Mouse (Mus musculus) C2C12 (cell line): ENCODE measurements at regions not wholly inside any gene's neighbourhood (a gene's known extent, or its start where the extent isn't known, plus 50 kb on each side); places are given as distances from the start of the nearest gene placed in this dataset.

Source experiments
- H3K27me3 ChIP-seq: one replicate; pipeline ENCODE4 v1.6.1; 2011; ENCODE audit not compliant: control insufficient read depth, insufficient read depth, insufficient read length
- H3K36me3 ChIP-seq: one replicate; pipeline ENCODE4 v1.6.1; 2011; ENCODE audit not compliant: control insufficient read depth, insufficient read depth
- H3K4me3 ChIP-seq: one replicate; pipeline ENCODE4 v1.5.1; 2011; ENCODE audit warnings: mild to moderate bottlenecking, control low read depth; ENCODE audit not compliant: poor library complexity, insufficient read depth, severe bottlenecking
- H3K79me2 ChIP-seq: one replicate; pipeline ENCODE4 v1.6.1; 2011; ENCODE audit not compliant: control insufficient read depth, insufficient read depth
- H3K79me3 ChIP-seq: one replicate; pipeline ENCODE4 v1.6.1; 2011; ENCODE audit warnings: low read depth, control low read depth
- H3ac ChIP-seq: one replicate; pipeline ENCODE3; 2011; ENCODE audit warnings: low read depth; ENCODE audit not compliant: control insufficient read depth, insufficient read length
- CEBPB ChIP-seq: IDR thresholded peaks from one replicate; pipeline ENCODE4 v1.6.1; 2011; ENCODE audit warnings: low read depth, mild to moderate bottlenecking, control low read depth, moderate library complexity
- CTCF ChIP-seq: IDR thresholded peaks from one replicate; pipeline ENCODE4 v1.5.1; 2011; ENCODE audit not compliant: control insufficient read depth, insufficient read depth, insufficient read length
- FOSL1 ChIP-seq: IDR thresholded peaks from one replicate; pipeline ENCODE4 v1.8.0; 2011; ENCODE audit warnings: mild to moderate bottlenecking, low read length; ENCODE audit not compliant: poor library complexity, insufficient read depth, severe bottlenecking
- MAX ChIP-seq: IDR thresholded peaks from one replicate; pipeline ENCODE4 v1.6.1; 2011; ENCODE audit warnings: mild to moderate bottlenecking, control low read depth
- MYOD1 ChIP-seq: IDR thresholded peaks from one replicate; pipeline ENCODE4 v1.6.1; 2011; ENCODE audit warnings: low read depth; ENCODE audit not compliant: control insufficient read depth, insufficient read length
- MYOG ChIP-seq: IDR thresholded peaks from one replicate; pipeline ENCODE4 v1.6.1; 2011; ENCODE audit not compliant: control insufficient read depth, insufficient read length; ENCODE audit errors: extremely low read depth
- USF1 ChIP-seq: IDR thresholded peaks from one replicate; pipeline ENCODE4 v1.6.1; 2011; ENCODE audit warnings: low read depth, mild to moderate bottlenecking, control low read depth, moderate library complexity

GRCm38 (mm10) chr13:102231048-102231447 lies 462.3 kb upstream of the Cd180 start:
- TF ChIP-seq USF1 (no peak), CEBPB (peak; percentile 89)

GRCm38 (mm10) chr13:102232291-102232936 lies 460.9 kb upstream of the Cd180 start:
- Histone ChIP-seq H3K79me2 (no peaks in the 10 kb centered on the region), H3ac (no peak overlapping the region), H3K36me3 (no peaks in the 10 kb centered on the region), H3K79me3 (no peaks in the 10 kb centered on the region), H3K27me3 (no peaks in the 10 kb centered on the region), H3K4me3 (no peak overlapping the region)
- TF ChIP-seq FOSL1 (no peak), USF1 (no peak), MYOG (no peak), MYOD1 (no peak), MAX (no peak), CTCF (no peak), CEBPB (no peak)

More at GRCm38 (mm10) chr13:102231048-102231447, 462.3 kb upstream of the Cd180 start:
- Histone ChIP-seq H3K79me3 (no peaks in the 10 kb centered on the region), H3K79me2 (no peaks in the 10 kb centered on the region), H3K27me3 (no peaks in the 10 kb centered on the region), H3ac (no peak overlapping the region), H3K4me3 (no peak overlapping the region), H3K36me3 (no peaks in the 10 kb centered on the region)

GRCm38 (mm10) chr13:102250884-102251283 lies 442.5 kb upstream of the Cd180 start:
- H3K36me3 ChIP-seq, result no peaks in the 10 kb centered on the region
- H3ac ChIP-seq, result no peak overlapping the region
- H3K4me3 ChIP-seq, result no peak overlapping the region
- H3K79me3 ChIP-seq, result no peaks in the 10 kb centered on the region
- H3K79me2 ChIP-seq, result no peaks in the 10 kb centered on the region
- TF ChIP-seq CTCF (no peak), MYOD1 (no peak), CEBPB (no peak)
- no peaks in the 10 kb centered on the region for H3K27me3 ChIP-seq

GRCm38 (mm10) chr13:102251709-102252108 lies 441.6 kb upstream of the Cd180 start:
- Histone ChIP-seq H3ac (no peak overlapping the region), H3K79me3 (no peaks in the 10 kb centered on the region), H3K79me2 (no peaks in the 10 kb centered on the region), H3K27me3 (no peaks in the 10 kb centered on the region), H3K36me3 (no peaks in the 10 kb centered on the region), H3K4me3 (no peak overlapping the region)
- TF ChIP-seq CEBPB (peak; percentile 50), MYOD1 (no peak), CTCF (no peak)

- Histone ChIP-seq H3K36me3 (no peaks in the 10 kb centered on the region), H3ac (no peak overlapping the region), H3K4me3 (no peak overlapping the region), H3K79me3 (no peaks in the 10 kb centered on the region), H3K79me2 (no peaks in the 10 kb centered on the region), H3K27me3 (no peaks in the 10 kb centered on the region)
- TF ChIP-seq FOSL1 (no peak), MYOG (no peak), MAX (no peak), MYOD1 (no peak), CEBPB (no peak)
These were observed 437.7 kb upstream of the Cd180 start for GRCm38 (mm10) chr13:102255401-102256371.

DNA sequence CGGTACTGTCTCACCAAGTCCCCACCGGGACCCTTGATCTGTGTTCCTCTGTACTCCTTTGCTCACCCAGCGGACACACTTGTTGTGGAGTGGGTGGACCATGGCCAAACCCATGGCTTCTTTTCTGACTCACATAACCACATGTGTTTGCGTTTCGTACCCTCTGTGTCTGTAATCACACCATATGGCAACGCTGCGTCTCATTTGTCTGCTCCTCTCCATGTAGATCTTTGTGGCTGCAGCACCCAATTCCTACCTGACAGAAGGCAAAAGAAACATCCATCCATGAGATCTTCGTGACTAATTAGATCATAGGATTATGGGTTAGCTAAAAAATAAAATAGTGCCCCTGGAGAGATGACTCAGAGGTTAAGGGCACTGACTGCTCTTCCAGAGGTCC lies 435.2 kb upstream of the Cd180 start:
- peak; percentile 81 for TF ChIP-seq MYOD1
- peak; percentile 10 for TF ChIP-seq FOSL1
- TF ChIP-seq CTCF, result no peak
- Histone ChIP-seq H3K27me3 (no peaks in the 10 kb centered on the region), H3ac (no peak overlapping the region)

More for the DNA sequence above, 435.2 kb upstream of the Cd180 start:
- Histone ChIP-seq H3K79me2 (no peaks in the 10 kb centered on the region), H3K4me3 (no peak overlapping the region), H3K79me3 (no peaks in the 10 kb centered on the region), H3K36me3 (no peaks in the 10 kb centered on the region)
